Mouse (Mus musculus) left cerebral cortex, adult 18-20 months (tissue): ENCODE data around the gene Snx5. TPM values are rescaled to one million over a fixed set of nuclear protein-coding genes. Genes with fewer than 3 reads are reported as not detected.

ENCODE experiments used
- DNase-seq, 2 experiments: peaks; one replicate each; pipeline ENCODE4 v3.0.0; 2021 to 2022; ENCODE audit warnings: low spot score in 2 of 2, mixed read lengths in 1 of 2
- long read RNA-seq, 2 experiments: library from polyadenylated mRNA; stranded (forward); transcript quantifications; one replicate each; pipeline ENCODE4 v2.0.0; 2021
- total RNA-seq, 2 experiments: library from RNA; stranded (reverse); gene quantifications; 2 replicates each; pipeline ENCODE4 v1.2.3; 2021

Snx5 gene
- 10 to 100 TPM; 75.9 to 77.8 TPM for total RNA-seq
- long read RNA-seq, experiment 1, transcript Snx5-201 (13 exons, 2,419 nt), result major isoform, 170 of 204 reads
- long read RNA-seq, experiment 1, transcript Snx5-202 (14 exons, 2,512 nt), result minor isoform, 9 of 204 reads
- long read RNA-seq, experiment 1, partial matches to known transcripts, result 4 of 204 reads
- long read RNA-seq, experiment 1, other reads (novel, unspliced or antisense), result 20 of 204 reads
- long read RNA-seq, experiment 2, transcript Snx5-202 (14 exons, 2,512 nt), result minor isoform, 20 of 164 reads
- long read RNA-seq, experiment 2, transcript Snx5-201 (13 exons, 2,419 nt), result major isoform, 129 of 164 reads
- long read RNA-seq, experiment 2, partial matches to known transcripts, result 5 of 164 reads
- long read RNA-seq, experiment 2, other reads (novel, unspliced or antisense), result 10 of 164 reads

GRCm38 (mm10) chr2:144270507-144271420, at the start of gene Snx5, which contains the start of gene Mgme1:
Gene Snx5 (minus strand): TSS chr2:144270906.
Gene Mgme1 (plus strand): TSS chr2:144270663.
- DNase-seq, result peak; percentile 92 to 95

- no peak for DNase-seq
Observed at GRCm38 (mm10) chr2:144311372-144311771, 40.7 kb upstream of the Snx5 start.

GRCm38 (mm10) chr2:144310273-144310672, 39.6 kb upstream of the Snx5 start:
- DNase-seq, result no peak

GRCm38 (mm10) chr2:144308561-144308960, 37.9 kb upstream of the Snx5 start:
- DNase-seq, result no peak

DNA sequence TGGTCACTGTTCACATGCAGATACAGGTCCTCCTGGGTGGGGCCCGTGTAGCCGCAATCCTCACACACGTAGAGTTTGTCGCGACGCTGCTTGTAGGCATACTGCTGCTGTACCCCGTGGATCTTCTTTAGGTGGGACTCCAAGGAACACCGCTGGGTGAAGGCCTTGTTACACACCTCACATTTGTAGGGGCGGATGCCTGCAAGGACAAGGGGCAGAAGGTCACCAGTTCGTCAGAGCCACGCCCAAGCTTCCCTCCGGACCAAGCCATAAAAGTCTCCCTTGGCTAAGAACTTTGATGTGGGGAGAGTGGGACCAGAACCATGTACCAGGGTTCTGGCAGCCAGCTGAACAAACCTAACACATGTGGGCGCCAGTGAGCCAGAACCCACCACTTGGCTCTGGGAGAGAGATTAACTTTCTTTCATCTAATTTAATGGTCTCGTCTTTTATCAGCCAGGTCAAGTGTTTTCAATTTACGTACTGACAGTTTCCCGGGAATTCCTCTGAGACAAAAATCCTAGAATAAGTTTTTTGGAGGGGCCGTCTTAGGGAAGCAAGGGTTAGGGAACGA, 35.1 kb upstream of the Snx5 start:
- no peak for DNase-seq

DNA sequence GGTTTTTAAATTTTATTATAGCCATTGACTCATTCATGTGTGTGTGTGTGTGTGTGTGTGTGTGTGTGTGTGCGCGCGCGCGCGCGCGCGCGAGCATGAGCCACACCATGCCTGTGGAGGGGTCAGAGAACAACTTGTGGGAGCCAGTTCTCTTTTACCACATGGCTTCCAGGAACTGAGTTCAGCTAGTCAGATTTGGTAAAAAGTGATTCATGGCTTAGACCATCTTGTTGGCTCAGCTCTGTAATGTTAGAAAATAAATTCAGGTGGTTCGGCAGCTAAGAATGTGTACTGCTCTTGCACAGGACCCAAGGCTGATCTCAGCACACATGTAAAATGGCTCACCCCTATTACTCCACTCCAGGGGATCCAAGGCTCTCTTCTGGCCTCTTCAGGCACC, 30.4 kb upstream of the Snx5 start:
- no peak for DNase-seq

- no peak for DNase-seq
Observed at GRCm38 (mm10) chr2:144299749-144300669, 29.3 kb upstream of the Snx5 start.

- no peak for DNase-seq
Observed at GRCm38 (mm10) chr2:144295145-144295735, 24.5 kb upstream of the Snx5 start.

DNA sequence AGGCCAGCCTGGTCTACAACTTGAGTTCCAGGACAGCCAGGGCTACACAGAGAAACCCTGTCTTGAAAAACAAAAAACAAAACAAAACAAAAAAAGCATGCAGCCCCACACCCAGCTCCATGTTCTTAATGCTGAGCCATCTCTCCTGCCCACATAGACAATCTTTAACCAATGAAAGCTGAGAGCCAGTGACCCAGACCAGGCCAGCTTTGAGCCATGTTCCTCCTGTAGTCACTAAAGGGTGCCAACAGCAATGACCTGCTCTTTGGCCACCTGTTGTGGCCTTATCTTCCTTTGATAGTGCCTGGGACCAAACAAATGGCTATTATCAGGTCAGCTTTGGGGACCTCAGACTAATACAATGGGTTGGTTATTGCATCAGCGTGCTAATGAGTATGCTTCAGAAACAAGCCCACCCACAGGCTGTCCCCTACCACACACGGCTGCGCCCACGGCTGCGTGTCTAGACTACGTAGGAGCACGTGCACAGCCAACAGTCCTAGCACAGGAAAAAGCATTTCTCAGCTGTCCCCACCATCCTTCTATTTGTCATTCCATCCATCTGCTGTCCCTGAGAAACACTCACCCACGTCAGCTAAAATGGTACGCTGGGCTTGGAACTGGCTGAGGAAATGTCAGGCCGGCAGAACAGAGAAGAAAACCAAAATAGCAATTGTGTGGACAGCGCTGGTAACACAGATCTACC, 21.0 kb upstream of the Snx5 start:
- DNase-seq, result peak; percentile 74 to 86

DNA sequence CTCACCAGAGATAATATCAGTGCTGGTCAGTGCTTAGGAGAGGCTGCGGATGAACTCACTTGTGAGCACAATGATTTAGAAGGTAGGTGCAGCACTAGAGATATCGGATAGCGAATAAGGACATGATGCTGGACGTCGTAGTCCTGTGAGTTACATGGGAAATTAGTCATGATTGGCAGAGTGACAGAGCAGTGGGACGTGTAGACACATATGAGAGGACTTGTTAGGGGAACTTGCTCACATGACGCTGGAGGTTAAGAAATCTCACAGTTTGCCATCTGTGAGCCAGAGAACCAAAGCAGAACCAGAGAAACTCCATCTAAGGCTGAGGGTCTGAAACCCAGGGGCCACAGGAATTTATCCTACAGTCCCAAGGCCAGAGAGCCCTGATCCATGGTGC, 19.6 kb upstream of the Snx5 start:
- DNase-seq, result no peak

- no peak for DNase-seq
Observed at GRCm38 (mm10) chr2:144281417-144281816, 10.7 kb upstream of the Snx5 start.

DNA sequence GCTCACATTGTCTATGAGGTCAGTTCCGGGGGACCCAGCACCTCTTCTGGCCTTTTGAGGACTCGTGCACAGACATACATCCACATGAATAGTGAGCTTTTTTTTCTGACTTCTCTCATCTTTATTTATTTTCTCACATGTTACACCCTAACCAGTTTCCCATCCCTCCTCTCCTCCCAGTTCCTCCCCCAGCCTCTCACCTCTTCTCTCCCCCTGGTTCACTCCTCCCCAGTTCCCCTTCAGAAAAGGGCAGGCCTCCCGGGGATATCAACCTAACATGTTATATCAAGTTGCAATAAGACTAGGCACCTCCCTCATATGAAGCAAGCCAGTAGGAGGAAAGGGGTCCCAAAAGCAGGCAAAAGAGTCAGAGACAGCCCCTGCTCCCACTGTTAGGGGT, 9.9 kb upstream of the Snx5 start:
- no peak for DNase-seq

DNA sequence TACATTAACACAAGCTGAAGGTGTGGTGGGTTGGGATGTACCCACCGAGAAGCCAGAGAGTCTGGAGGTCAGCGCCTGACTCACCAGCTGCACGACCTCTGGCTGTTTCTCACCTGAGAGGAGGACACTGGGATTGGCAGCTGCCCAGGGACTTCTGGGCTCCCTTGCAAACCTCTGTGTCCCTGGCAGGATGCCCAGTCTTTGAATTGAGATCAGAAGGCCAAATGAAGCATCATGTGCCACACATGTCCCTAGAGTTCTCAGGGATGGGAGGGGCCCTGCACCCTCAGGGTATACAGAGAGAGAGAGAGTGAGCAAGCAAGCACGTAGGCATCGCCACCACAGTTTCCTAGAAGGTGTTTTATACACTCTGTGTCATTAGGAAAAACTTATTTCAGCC, 9.0 kb upstream of the Snx5 start:
- DNase-seq, result no peak

- DNase-seq, result no peak
Observed at GRCm38 (mm10) chr2:144276885-144277284, 6.2 kb upstream of the Snx5 start.

GRCm38 (mm10) chr2:144274741-144275140, 4.0 kb upstream of the Snx5 start:
- no peak for DNase-seq

DNA sequence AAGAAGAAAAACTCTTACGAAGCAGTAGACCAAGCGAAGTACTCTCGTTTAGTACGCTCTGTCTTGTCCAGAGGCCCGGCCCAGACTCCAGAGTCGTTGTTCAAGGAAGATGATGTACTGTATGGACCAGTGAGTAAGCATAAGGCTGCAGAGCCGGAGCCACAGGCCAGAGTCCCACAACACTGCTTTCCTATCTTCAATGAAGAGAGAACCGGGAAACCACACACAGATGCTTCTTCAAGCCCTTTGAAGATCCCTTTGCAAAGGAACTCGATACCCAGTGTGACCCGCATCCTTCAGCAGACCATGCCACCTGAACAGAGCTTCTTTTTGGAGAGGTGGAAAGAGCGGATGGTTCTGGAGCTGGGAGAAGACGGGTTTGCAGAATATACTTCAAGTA, 1.4 kb upstream of the Snx5 start:
- DNase-seq, result no peak

GRCm38 (mm10) chr2:144269679-144270475, 829 bp downstream of the Snx5 start:
- no peak for DNase-seq

DNA sequence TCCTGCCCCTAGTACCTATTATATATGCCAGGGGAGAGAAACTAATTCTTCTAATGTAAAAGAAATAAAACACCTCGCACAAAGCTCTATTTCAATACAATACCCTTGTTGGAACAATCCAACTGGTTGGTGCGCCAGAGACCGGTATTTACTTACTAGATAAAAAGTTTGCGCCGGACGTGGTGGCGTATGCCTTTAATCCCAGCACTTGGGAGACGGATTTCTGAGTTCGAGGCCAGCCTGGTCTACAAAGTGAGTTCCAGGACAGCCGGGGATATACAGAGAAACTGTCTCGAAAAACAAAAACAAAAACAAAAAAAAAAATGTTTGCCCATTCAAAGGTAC, 1.4 kb downstream of the Snx5 start:
- DNase-seq, result no peak
